Mouse (Mus musculus): ENCODE data around the gene Atp5k.

Atp5k gene

DNA sequence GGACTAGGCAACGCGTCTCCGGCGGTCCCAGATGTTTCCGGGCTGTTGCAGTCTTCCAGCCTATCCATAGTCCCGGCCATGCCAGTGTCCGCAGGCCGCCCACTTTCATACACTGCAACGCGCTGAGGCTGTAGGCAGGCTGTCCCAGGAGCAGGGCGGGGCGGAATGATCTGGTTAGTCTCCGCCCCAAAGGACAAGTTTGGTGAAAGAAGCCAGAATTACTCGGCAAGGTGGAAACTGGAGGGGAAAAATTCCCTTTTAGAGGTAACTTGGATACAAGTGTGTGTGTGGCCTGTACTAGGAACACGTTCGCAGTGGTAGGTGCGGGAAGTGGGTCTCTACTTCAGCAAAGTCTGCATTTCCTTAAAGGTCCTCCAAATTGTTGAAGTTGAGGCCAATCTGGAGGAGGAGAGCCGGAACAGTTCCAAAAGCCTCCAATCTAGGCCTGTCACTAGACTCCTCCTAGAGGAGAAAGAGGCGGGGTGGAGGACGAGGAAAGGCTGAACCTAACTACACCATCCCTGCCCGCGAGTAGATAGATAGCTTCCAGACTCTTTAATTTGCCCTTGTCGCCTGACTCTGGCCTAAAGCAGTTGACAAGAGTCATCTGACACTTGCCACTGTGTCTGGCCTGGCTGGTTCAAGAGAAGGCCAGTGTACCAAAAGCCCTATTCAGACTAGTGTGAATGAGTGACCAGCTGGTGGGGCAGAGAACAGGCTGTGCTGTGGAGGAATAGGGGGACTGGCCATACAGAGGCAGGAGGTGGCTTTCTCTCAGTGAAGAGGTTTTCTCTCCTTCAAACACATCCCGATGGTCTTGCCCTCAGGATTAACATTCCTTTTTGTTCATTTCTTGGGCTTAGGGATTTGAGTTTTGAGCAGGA is 14.8 kb upstream of the Atp5k start, which contains the start of gene Mfsd7a:
Gene Mfsd7a (minus strand): TSS at position 107 of the 884 bp plus-strand sequence.
- CTCF ChIA-PET: interaction anchor here in 3 of 4 experiments (0.5 to 1.2 kb wide), 5 partner anchors 15 to 473 kb away, joined by 3 to 5 read pairs (median 4); partner anchors contain the start of gene Atp5k (in 1 of the 3)
- POLR2A ChIA-PET: interaction anchor here in 3 of 4 experiments (0.6 to 7.8 kb wide), 11 partner anchors 9 to 153 kb away, joined by 3 to 58 read pairs (median 10); partner anchors contain the start of genes Atp5k (in 3 of the 3), Pcgf3 (in 2 of the 3) and Pigg (in 1 of the 3)

DNA sequence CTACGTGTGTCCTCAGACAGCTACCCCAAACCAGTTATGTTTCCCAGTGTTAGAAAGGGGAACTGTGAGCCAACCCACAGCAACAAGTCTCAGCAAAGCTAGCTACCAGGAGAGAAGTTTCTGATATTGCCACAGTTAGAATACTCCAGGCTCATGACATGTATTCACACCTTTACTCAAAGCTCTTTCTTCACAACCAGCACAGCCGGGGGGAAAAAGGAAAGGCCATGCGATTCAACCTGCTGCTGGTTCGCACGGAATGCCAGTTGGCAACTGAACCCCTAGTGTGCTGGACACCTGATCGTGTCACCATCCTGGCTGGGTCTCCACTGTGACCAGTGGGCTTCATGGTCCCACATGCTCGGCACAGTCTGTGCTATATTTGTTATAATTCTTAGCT is 13.6 kb upstream of the Atp5k start:
- POLR2A ChIA-PET: interaction anchor here in 3 of 4 experiments (0.9 to 7.8 kb wide), 10 partner anchors 8 to 23 kb away, joined by 3 to 58 read pairs (median 8); partner anchors contain the start of genes Atp5k (in 3 of the 3) and Pcgf3 (in 1 of the 3)
- CTCF ChIA-PET: interaction anchor here in 2 of 4 experiments (0.6 to 1.4 kb wide), 4 partner anchors 14 to 472 kb away, joined by 3 to 6 read pairs (median 4); partner anchors contain the start of gene Atp5k (in 1 of the 2)

DNA sequence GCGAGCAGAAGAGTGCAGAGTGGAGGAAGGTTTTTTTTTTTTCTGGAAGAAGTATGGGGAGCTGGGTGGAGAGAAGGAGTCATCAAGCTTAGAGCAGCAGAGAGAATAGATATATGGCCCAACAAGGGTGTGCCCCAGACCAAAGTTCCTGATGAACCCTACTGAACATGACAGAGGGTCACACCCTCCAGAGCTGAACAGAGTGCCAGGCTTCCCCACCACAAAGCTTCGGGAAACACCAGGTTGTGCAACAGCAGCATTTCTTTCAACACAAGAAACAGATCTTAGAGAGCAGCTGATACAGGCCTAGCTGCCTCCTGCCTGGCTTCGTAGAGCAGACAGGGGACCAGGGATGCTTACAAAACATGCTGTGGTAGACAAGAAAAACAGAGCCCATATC is 12.7 kb upstream of the Atp5k start:
- ChIA-PET POLR2A (interaction anchor here in 3 of 4 experiments (0.8 to 7.8 kb wide), 8 partner anchors 13 to 183 kb away, joined by 3 to 58 read pairs (median 10); partner anchors contain the start of genes Atp5k (in 3 of the 3), Gak (in 1 of the 3), Pcgf3 (in 1 of the 3) and Tmem175 (in 1 of the 3)), CTCF (interaction anchor here in 1 of 4 experiments (1.4 kb wide), 1 partner anchor 13 kb away, joined by 6 read pairs; the partner anchor contains the start of gene Atp5k)

DNA sequence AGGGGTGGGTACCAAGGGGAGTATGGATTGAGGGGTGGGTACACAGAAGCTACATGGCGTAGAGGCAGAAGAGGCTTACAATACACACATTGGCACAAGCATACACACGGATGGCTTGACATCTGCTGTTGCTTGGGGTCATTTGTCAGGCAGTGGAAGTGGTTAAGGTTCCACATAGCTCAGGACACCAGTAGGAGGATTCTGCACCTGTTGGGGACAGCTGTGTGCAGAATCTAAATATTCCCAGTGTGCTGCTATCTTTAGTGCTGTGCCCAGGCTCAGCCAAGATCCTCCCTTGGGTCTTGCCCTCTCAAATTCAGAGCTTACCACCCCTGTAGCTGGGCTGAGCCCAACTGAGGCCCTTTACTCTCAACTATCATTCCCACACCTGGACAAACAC is 1.9 kb upstream of the Atp5k start:
- ChIA-PET POLR2A (interaction anchor here in 2 of 4 experiments (1.2 to 7.4 kb wide), 3 partner anchors 10 to 258 kb away, joined by 3 to 58 read pairs (median 15); partner anchors contain the start of genes Mfsd7a (in 1 of the 2) and Pcgf3 (in 1 of the 2)), CTCF (interaction anchor here in 1 of 4 experiments (0.7 kb wide), 1 partner anchor 194 kb away, joined by 12 read pairs; no protein-coding TSS in a partner anchor)

DNA sequence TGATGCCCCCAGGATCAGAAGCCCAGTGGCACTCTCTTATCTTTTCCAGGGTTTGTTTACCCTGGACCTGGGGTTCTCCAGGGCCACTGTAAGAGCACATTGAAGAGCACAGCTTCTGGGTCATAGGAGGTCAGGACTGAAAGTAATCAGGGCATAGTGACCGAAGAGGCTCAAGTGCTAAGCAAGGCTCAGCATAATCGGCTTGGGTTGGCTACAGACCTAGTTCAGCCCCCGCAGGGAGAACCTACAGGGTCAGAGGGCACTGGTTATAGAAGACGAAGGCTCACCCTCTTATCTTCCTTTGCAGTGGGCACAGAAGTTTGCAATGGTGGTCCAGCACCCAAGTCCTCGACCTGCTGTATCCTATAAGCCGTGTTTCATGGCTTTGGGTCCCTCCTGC is 3.1 kb downstream of the Atp5k start:
- CTCF ChIA-PET: interaction anchor here in 1 of 4 experiments (1.9 kb wide), 1 partner anchor 229 kb away, joined by 5 read pairs; the partner anchor contains the start of gene Idua
- POLR2A ChIA-PET: interaction anchor here in 2 of 4 experiments (1.4 to 7.4 kb wide), 5 partner anchors 15 to 228 kb away, joined by 3 to 58 read pairs (median 4); partner anchors contain the start of genes Idua (in 1 of the 2) and Mfsd7a (in 1 of the 2)

DNA sequence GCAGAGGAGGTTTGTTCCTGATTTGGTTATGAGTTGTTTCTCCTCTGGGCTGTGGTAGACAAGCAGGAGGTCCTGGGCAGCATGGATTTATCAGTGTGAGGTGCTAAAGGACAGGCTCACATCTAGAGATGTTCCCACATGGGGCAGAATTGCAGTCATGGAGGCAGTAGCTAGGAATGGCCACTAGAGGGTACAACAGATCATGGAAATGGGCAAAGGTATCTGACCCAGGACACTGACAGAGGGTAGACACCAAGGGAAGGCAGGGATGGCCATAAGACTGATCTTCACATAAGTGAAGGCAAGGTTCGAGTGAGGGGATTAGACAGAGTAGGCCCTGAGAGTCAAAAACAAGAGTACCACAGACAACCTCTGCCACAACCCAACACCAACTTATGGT is 7.1 kb downstream of the Atp5k start:
- POLR2A ChIA-PET: interaction anchor here in 2 of 4 experiments (1.0 to 1.7 kb wide), 5 partner anchors 34 to 250 kb away, joined by 3 to 7 read pairs (median 3); partner anchors contain the start of genes Dgkq (in 1 of the 2) and Pcgf3 (in 1 of the 2)
- CTCF ChIA-PET: interaction anchor here in 3 of 4 experiments (0.6 to 2.0 kb wide), 21 partner anchors 14 to 398 kb away, joined by 3 to 10 read pairs (median 4); partner anchors contain the start of genes Dgkq (in 2 of the 3), Gak (in 2 of the 3), Tmem175 (in 2 of the 3) and Idua (in 1 of the 3)

DNA sequence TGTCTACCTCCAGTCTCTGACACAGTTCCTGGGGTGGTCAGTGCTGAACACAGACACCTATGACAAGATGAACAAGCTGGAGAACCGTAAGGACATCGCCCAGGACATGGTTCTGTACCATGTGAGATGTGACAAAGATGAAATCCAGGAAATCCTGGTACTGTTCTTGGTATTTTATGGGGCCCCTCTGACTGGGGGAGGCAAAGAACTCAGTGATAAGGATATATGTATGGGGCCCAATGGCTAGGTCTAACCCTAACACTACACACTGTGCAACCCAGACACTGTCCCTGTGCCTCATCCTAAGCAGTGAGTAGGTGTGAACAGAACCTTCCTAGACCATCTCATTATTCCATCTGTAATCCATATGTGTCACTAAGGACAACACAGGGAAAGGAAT is 10.8 kb downstream of the Atp5k start:
- POLR2A ChIA-PET: no interaction called here
- CTCF ChIA-PET: interaction anchor here in 1 of 4 experiments (1.6 kb wide), 1 partner anchor 11 kb away, joined by 4 read pairs; the partner anchor contains the start of gene Atp5k

DNA sequence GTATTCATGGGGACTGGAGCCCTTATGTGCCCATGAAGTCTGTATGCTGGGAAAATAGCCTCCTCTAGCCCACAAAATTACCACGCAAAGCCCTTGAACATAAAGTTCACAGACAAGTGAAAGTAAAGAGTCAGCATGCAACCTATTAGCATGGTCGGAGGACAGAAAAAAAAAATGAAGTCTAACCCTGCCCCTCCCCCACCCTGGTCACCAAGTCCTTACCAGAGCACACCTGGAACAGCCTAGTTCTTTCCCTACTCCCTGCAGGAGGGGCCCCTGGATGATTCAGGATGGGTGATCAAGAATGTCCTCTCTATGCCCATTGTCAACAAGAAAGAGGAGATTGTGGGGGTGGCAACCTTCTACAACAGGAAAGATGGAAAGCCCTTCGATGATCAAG is 11.5 kb downstream of the Atp5k start:
- CTCF ChIA-PET: no interaction called here
- POLR2A ChIA-PET: no interaction called here

DNA sequence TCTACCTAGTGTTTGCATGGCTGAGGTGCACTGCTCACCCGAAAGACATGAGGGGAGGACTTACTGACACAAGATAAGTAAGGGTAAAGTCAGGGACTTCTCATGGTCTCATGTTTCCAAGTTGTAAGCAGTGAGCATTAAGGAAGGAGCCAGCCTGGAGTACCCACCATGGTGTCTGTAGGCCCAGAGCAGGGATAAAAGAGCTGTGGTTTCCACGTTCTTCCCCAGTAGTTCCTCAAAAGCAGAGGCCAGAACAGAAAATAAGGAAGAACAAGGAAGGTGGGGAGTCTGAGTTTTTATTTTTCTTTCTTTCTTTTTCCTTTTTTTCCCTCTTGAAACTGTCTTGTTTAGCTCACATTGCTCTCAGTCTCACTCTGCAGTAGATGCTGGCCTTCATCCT is 19.5 kb downstream of the Atp5k start:
- CTCF ChIA-PET: no interaction called here

DNA sequence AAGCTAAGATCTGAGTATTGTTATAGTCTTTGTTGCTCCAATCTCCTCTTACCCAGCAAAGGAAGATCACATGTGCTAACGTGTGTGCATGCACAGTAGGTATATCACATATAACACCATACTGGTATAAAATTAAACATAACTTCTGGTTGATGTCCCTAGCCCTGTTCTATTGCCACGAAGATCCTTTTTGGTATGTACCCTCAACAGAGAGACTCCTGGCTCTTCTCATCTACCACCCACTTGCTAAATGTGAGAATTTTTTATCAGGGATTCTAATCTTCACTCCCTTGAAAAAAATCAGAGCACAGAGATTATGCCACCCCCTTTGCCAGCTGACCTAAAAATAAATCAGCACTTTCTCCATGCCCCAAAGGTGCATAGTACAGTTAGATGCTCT is 27.3 kb downstream of the Atp5k start:
- ChIA-PET POLR2A (no interaction called here), CTCF (interaction anchor here in 1 of 4 experiments (0.6 kb wide), 1 partner anchor 24 kb away, joined by 3 read pairs; no protein-coding TSS in a partner anchor)

More for the DNA sequence above, 19.5 kb downstream of the Atp5k start:
- POLR2A ChIA-PET: interaction anchor here in 2 of 4 experiments (1.4 to 1.7 kb wide), 2 partner anchors 18 to 215 kb away, joined by 3 to 4 read pairs; partner anchors contain the start of genes Gak (in 1 of the 2) and Tmem175 (in 1 of the 2)

DNA sequence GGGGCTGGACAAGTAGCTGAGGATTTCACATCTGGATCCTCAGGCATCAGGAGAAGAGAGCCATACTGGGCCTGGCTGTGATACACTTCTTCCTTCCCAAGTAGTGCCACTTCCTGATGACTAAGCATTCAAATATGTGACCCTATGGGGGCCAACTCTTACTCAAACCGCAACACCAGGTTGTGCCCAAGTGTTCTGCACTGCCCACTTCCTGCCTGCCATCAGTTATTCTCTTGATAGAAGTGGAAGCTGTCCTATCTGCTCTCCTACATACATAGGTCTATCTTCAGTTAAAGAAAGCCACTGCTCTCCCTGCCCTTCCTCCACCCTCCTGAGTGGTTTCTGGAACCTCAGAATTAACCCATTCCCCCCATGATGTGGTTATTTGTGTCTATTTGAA is 28.8 kb downstream of the Atp5k start:
- CTCF ChIA-PET: no interaction called here
- POLR2A ChIA-PET: interaction anchor here in 1 of 4 experiments (1.6 kb wide), 1 partner anchor 9 kb away, joined by 3 read pairs; no protein-coding TSS in a partner anchor

DNA sequence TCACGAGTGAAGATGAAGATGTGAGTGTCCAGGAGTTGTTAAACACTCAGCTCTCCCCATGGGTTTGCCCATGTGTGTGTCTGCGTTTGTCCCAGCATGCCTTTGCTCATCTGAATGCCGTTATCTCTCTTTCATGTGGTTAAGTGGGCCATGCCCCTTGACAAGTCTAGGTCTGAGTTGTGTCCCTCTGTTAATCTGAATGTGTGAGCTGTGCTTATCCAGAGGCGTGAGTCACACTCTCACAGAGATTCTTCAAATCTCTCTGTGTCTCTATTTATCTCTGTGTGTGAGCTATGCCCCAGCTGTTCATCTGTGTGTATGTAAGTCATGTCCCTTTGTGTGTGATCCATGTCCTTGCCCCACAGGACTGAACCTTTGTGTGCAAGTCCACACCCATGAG is 30.8 kb downstream of the Atp5k start:
- CTCF ChIA-PET: interaction anchor here in 1 of 4 experiments (1.9 kb wide), 1 partner anchor 269 kb away, joined by 6 read pairs; no protein-coding TSS in a partner anchor
- POLR2A ChIA-PET: interaction anchor here in 1 of 4 experiments (1.9 kb wide), 1 partner anchor 30 kb away, joined by 6 read pairs; the partner anchor contains the start of gene Atp5k

DNA sequence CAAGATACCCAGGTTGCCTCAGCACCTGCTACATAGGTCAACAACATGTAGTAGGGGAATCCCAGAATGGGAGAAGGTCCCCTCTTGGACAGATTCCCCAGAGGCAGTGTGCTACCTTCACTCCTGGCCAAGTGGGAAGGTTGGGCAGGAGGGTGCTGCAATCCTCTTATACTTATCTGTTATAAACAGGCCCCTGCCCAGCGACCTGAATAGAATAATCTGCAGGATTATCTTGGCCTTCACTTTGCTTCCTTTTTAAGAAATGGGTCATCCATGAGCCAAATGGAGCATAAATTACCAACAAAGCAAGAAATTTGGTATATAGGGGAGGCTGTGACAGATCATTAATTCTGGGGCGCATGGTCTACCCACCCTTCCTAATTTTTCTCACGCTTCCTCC is 44.5 kb downstream of the Atp5k start:
- ChIA-PET POLR2A (no interaction called here), CTCF (no interaction called here)

DNA sequence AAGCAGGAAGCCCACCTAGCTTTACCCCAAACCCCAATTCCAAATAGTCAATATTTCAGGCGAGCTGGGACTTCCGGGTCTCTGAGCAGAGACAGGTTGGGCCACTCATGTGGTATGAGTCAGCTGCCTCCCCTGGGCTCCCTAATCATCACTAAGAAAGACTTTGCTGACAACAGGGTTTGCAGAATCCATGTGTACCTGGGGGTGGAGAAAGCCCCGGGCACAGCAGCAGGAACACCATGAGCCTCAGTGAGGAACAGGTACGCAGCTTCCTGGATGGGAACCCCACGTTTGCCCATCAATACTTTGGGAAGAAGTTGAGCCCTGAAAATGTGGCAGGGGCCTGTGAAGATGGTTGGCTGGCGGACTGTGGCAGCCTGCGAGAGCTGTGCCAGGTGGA is 46.0 kb downstream of the Atp5k start, which contains the start of gene Pde6b:
Gene Pde6b (plus strand): TSS at position 191 of the 400 bp plus-strand sequence.
- CTCF ChIA-PET: no interaction called here

DNA sequence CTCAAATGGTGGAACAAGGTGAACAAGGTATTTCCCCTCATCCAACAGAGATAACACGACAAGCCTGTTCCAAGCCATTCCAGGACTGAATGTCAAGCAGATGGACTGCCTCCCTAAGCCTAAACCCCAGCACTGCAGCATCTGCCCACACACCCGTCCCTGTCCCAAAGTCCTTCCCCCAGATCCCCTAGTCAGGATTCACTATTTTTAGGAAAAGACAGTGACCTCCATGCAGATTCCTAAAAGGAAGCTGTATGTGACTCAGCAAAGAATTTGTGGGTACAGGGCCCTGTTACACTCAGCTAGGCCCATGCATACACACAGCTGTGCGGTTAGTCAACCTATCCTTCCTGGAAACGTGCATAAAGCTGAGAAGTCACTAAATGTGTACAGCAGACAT is 47.8 kb downstream of the Atp5k start:
- CTCF ChIA-PET: no interaction called here
- POLR2A ChIA-PET: no interaction called here

More for the DNA sequence above, 46.0 kb downstream of the Atp5k start, which contains the start of gene Pde6b:
- POLR2A ChIA-PET: interaction anchor here in 2 of 4 experiments (0.9 to 1.0 kb wide), 3 partner anchors 17 to 305 kb away, joined by 3 read pairs; no protein-coding TSS in a partner anchor

DNA sequence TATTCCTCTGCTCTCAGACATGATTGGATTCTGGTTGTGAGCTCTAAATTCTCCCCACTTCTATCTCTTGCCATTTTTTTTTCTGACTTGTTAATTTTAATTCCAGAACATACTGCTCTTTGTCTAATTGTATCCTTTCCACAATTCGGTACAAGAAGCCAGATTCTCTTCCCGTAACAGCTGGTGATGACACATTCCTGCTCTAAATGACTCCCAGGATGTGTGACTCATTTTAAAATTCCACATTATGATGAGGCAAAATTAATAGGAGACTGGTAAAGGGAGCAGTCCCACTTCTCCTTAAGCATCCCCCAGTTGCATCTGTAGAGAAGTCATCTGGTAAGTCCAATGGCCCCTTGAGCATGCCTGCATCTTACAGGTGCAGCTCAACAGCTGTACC is 48.6 kb downstream of the Atp5k start:
- CTCF ChIA-PET: no interaction called here
- POLR2A ChIA-PET: no interaction called here

All from embryonic stem cell, embryonic (primary cell).